Mouse (Mus musculus): ENCODE results near the gene Gm3854.
"Not testable (repeated sequence)": the region's sequence is repeated elsewhere in the genome, so short reads cannot be mapped to it uniquely, and the experiment has no call there.

The Gm3854 gene

GRCm38 (mm10) chr7:6343501-6344071 is at the start of gene Gm3854:
TSS of gene Gm3854 (plus strand) at chr7:6343759.
- DNase-seq (ENCODE audit: low spot score) = no peak

GRCm38 (mm10) chr7:6300796-6301195 is 42.8 kb upstream of the Gm3854 start:
- not testable (repeated sequence) for DNase-seq (ENCODE audit: low spot score)

- no peak for DNase-seq (ENCODE audit: low spot score)
Observed at GRCm38 (mm10) chr7:6330458-6331232, 12.9 kb upstream of the Gm3854 start.

DNA sequence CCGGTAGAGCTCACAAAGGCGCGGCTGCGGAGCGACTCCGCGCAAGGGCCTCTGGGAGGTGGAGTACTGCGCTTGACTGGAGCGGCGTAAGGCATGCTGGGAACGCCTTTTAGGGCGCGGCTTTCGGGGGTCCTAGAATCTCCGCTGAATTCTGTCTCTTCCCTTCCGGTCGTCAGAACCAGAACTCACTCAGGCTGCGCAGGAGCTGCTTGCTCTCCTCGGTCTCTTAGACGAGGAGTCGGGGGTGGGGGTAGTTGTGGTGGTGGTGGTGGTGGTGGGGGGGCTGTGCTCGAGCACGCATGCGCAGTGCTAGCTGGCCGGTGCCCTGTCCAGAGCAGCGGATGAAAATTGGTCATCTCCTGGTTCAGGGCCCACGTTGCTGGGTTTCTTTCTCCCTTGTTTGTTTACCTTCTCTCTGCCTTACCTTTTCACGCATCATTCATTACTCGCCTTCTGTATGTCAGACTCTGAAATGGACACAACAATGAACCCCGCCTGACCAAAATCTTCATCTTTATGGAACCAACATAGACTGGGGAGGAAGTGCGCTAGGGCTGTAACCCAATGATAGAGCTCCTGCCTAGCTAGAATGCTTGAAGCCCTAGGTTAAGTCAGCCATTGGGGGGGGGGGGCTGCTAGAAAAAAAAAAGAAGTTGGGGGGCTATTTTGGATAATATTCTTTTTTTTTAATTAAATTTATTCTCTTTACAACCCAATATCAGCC is 12.2 kb upstream of the Gm3854 start, which contains the start of gene Zfp583:
Gene Zfp583, minus strand, starts transcription at position 53 of the 724 bp plus-strand sequence.
- peak; percentile 14 for DNase-seq (ENCODE audit: low spot score)

- no peak for DNase-seq (ENCODE audit: low spot score)
Observed at GRCm38 (mm10) chr7:6339865-6340264, 3.7 kb upstream of the Gm3854 start.

- no peak for DNase-seq (ENCODE audit: low spot score)
Observed at GRCm38 (mm10) chr7:6344124-6344523, 565 bp downstream of the Gm3854 start.

DNA sequence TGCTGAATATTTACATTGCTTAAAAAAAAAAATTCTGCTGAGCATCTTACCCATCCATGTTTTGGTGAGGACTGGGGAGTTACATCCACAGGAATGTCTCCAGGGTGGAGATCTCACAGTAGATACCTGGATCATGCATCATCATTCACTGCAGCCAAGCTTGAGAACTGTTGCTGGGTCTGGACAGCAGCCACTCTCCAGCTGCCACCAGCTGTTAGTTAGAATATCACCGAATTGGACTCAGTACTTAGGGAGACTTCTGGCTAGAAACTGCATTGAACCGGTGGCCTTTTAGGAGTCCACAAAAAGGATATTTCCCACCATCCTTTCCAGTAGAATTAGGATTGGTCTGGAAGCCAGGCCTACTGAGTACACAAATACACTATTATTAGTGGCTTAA is 14.6 kb downstream of the Gm3854 start:
- DNase-seq (ENCODE audit: low spot score) = no peak

- no peak for DNase-seq (ENCODE audit: low spot score)
Observed at GRCm38 (mm10) chr7:6358937-6359590, 15.5 kb downstream of the Gm3854 start.

GRCm38 (mm10) chr7:6360477-6361060 is 17.0 kb downstream of the Gm3854 start:
- DNase-seq (ENCODE audit: low spot score) = no peak

GRCm38 (mm10) chr7:6361756-6362155 is 18.2 kb downstream of the Gm3854 start:
- no peak for DNase-seq (ENCODE audit: low spot score)

DNA sequence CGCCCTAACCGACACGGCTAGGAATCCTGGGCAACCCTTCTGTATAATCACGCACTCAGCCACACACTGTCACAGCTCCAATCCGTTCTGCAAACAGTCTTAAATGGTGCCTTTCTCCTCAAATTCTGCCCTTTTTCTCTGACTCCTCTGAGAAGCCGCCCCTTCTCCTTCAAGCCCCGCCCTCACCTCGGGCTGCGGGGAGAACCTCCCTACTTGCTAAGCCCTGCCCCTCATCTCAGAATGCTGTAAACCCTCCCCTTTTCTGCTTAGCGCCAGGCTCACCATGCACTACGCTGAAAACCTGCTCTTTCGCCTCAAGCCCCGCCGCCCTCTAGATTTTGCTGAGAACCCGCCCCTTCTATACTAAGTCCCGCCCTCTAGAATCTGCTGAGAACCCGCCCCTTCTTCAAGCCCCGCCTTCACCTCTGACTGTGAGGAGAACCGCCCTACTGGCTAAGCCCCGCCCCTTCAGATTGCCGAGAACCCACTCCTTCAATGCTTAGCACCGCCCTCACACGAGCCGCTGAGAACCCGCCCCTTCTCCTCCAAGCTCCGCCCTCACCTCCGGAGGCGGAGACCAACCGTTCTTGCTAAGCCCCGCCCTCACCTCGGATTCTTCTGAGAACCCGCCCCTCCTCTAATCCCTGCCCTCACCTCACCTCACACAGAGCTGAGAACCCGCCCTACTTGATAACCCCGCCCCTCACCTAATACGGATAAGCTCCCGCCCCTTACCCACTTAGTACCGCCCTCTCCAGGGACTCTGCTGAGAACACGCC is 18.9 kb downstream of the Gm3854 start:
- peak; percentile 93 for DNase-seq (ENCODE audit: low spot score)

- DNase-seq (ENCODE audit: low spot score) = peak; percentile 27
Observed at GRCm38 (mm10) chr7:6363047-6363488, 19.5 kb downstream of the Gm3854 start, which contains the start of gene Zfp78. TSS of gene Zfp78 (plus strand) at chr7:6363280.

GRCm38 (mm10) chr7:6364761-6365160 is 21.2 kb downstream of the Gm3854 start:
- no peak for DNase-seq (ENCODE audit: low spot score)

GRCm38 (mm10) chr7:6367185-6367584 is 23.6 kb downstream of the Gm3854 start:
- no peak for DNase-seq (ENCODE audit: low spot score)

DNA sequence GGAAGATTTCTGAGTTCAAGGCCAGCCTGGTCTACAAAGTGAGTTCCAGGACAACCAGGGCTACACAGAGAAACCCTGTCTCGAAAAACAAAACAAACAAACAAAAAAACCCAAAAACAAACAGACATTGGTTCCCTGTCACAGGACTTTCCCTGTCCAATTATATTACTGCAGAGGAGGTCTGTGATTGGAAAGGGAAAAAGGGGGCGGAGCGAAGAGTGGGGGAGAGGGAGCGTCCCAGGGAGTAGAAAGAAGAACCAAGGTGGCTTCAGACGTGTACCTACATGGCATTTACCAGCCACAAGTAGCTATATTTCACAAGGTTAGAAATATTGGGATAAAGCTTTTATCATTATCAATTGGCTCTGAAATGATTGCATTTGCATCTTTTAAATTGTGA is 24.6 kb downstream of the Gm3854 start:
- not testable (repeated sequence) for DNase-seq (ENCODE audit: low spot score)

- DNase-seq (ENCODE audit: low spot score) = no peak
Observed at GRCm38 (mm10) chr7:6369460-6369859, 25.9 kb downstream of the Gm3854 start.

GRCm38 (mm10) chr7:6372993-6373392 is 29.4 kb downstream of the Gm3854 start:
- no peak for DNase-seq (ENCODE audit: low spot score)

DNA sequence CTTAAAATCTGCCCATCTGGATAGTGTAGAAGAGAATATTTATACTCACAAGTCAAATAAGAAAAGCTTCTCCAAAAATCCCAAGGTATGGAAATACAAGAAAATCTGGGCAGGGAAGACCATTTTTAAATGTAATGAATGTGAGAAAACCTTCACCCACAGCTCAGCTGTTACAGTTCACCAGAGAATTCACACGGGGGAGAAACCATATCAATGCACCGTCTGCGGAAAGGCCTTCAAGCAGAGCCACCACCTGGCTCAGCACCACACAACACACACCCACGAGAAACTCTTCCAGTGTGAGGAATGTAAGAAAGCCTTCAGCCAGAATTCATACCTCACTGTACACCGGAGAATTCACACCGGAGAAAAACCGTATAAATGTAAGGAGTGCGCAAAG is 34.9 kb downstream of the Gm3854 start:
- no peak for DNase-seq (ENCODE audit: low spot score)

DNA sequence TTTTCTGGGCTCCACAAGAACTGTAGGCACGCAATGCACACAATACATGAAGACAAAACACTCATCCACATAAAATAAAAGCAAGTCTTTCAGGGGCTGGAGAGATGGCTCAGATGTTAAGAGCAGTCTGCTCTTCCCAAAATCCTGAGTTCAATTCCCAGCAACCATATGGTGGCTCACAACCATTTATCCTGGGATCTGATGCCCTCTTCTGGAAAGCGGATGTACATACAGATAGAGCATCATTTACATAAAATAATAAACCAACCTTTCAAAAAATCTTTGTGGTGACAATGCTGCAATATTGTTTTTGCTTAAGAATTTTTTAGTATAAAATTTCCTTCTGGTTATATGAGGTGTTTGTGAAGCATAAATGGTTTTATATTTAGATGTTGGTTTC is 37.9 kb downstream of the Gm3854 start:
- no peak for DNase-seq (ENCODE audit: low spot score)

DNA sequence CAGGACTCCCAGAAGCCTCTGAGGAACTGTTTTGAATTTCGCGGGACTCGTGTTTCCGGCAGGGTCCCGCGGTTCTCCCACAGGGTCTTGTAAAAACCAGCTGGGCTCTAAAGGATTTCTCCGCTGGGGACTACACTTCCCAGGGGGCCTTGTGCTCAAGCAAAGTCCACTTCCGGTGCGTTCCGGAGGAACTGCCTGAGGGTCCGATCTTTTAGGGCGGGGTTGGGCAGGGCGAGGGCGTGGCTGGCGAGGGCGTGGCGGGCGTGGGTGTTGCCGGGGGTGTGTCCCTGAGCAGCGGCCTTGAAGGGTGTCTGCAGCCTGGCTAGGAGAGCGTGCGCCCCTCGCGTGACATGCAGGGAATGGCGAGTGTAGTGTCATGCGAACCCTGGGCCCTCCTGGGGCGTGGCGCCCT is 39.5 kb downstream of the Gm3854 start, which contains the start of gene Zfp28:
Gene Zfp28, plus strand, starts transcription at position 252 of the 412 bp plus-strand sequence.
- DNase-seq (ENCODE audit: low spot score) = peak; percentile 67

DNA sequence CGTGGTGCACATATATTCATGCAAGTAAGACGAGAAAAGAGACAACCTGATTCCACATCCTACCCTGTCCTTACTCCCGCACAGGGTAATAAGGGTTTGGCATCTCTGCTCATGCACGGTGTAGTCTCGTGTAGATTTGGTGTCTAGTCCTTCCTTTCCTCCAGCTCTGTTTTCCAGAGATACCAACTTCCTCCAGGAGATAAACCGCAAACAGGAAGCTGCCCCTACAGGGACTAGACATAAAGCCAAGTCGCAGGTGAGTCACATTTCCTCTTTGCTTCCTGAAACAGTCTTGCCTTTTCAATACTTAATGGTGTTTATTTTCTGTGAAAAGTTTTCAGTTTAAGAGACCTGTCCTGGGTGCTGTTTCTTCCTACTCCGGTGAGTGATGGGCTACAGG is 40.5 kb downstream of the Gm3854 start:
- no peak for DNase-seq (ENCODE audit: low spot score)

All from urinary bladder, postnatal 10 days (tissue).